Mouse (Mus musculus) MEL (cell line): ENCODE data around the gene Ppp1r2.

Experiments used
- CTCF ChIP-seq, 3 experiments: IDR thresholded peaks in 2 of 3; conservative IDR thresholded peaks in 1 of 3; 2 replicates each; pipeline ENCODE4 v1.5.1; 2011 to 2012; ENCODE audit warnings: low read length in 3 of 3, low read depth in 2 of 3, mild to moderate bottlenecking in 2 of 3, improper control_type of control experiment in 1 of 3, inconsistent platforms in 1 of 3, mixed read lengths in 1 of 3, moderate library complexity in 1 of 3; ENCODE audit not compliant: control insufficient read depth in 1 of 3, insufficient read depth in 1 of 3, poor library complexity in 1 of 3, severe bottlenecking in 1 of 3
- E2F4 ChIP-seq: IDR thresholded peaks from 2 replicates; pipeline ENCODE4 v1.6.1; 2011; ENCODE audit warnings: low read depth, low read length, improper control_type of control experiment, borderline replicate concordance
- EP300 ChIP-seq, 2 experiments: IDR thresholded peaks; 2 replicates each; pipeline ENCODE4 v1.6.1; 2011; ENCODE audit warnings: improper control_type of control experiment in 2 of 2, low read length in 2 of 2, low read depth in 1 of 2, mild to moderate bottlenecking in 1 of 2
- GABPA ChIP-seq: IDR thresholded peaks from 2 replicates; pipeline ENCODE4 v1.6.1; 2012; ENCODE audit warnings: low read depth, mild to moderate bottlenecking, inconsistent platforms, low read length, improper control_type of control experiment, moderate library complexity
- GATA1 ChIP-seq: IDR thresholded peaks from 2 replicates; pipeline ENCODE4 v1.6.1; 2011; ENCODE audit warnings: low read depth, low read length, improper control_type of control experiment
- KAT2A ChIP-seq: conservative IDR thresholded peaks from 2 replicates; pipeline ENCODE4 v1.6.1; 2012; ENCODE audit warnings: low read depth, low read length, improper control_type of control experiment, inconsistent platforms
- MEF2A ChIP-seq: IDR thresholded peaks from 2 replicates; pipeline ENCODE4 v1.6.1; 2014; ENCODE audit warnings: low read depth, mild to moderate bottlenecking, inconsistent platforms, low read length, improper control_type of control experiment; ENCODE audit not compliant: poor library complexity, insufficient replicate concordance, severe bottlenecking; ENCODE audit errors: extremely low read depth
- NRF1 ChIP-seq: IDR thresholded peaks from 2 replicates; pipeline ENCODE4 v1.6.1; 2014; ENCODE audit warnings: low read depth, mild to moderate bottlenecking, inconsistent platforms, low read length, improper control_type of control experiment, moderate library complexity; ENCODE audit not compliant: poor library complexity, insufficient read depth, severe bottlenecking
- POLR2A ChIP-seq, 2 experiments: IDR thresholded peaks; 2 replicates each; pipeline ENCODE4 v1.6.1; 2011 to 2012; ENCODE audit warnings: low read length in 2 of 2, mild to moderate bottlenecking in 2 of 2, control low read depth in 1 of 2, improper control_type of control experiment in 1 of 2, low read depth in 1 of 2, moderate library complexity in 1 of 2; ENCODE audit not compliant: control insufficient read depth in 1 of 2, insufficient read depth in 1 of 2, poor library complexity in 1 of 2
- TBP ChIP-seq: IDR thresholded peaks from 2 replicates; pipeline ENCODE4 v1.8.0; 2011; ENCODE audit warnings: low read depth, low read length, improper control_type of control experiment
- ZKSCAN1 ChIP-seq: IDR thresholded peaks from 2 replicates; pipeline ENCODE4 v1.6.1; 2012; ENCODE audit warnings: low read depth, mild to moderate bottlenecking, inconsistent platforms, low read length, improper control_type of control experiment, moderate library complexity
- ZMIZ1 ChIP-seq: IDR thresholded peaks from 2 replicates; pipeline ENCODE4 v1.6.1; 2012; ENCODE audit warnings: low read depth, mild to moderate bottlenecking, inconsistent platforms, low read length, improper control_type of control experiment, moderate library complexity

DNA sequence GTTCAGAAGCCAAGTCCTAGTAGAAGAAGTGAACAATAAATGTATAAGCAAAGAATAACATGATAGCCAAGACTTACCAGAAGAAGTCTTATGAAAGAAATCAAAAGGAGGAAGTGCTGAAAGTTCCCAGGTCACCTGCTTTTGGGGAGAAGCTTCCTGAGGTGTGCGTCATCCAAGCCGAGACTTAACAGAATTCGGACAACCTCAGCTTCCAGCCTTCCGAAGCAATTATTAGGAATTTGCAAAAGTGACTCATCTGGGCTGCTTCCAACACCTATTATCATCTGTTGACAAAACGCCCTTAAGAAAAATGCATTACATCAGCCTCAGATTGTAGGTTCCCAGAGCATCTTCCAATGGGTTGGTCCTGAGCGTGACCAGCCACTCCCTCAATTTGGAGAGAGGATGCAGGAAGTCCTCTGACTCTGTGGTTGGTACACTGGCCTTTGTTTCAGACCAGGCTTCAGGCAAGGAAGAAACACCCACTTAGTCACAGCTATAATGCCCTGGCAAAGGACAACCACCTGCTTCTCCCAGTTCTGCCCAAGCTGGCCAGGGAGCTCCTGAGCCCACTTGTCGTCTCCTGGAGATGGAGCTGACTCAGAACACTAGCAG, 15.8 kb upstream of the Ppp1r2 start:
- no peak for TF ChIP-seq CTCF (IDR thresholded peaks at IDR 0.05 in 2 of 3, conservative IDR thresholded peaks at IDR 0.05 in 1 of 3; ENCODE audit: control insufficient read depth in 1 of 3, insufficient read depth in 1 of 3, low read depth in 2 of 3, low read length in 3 of 3, poor library complexity in 1 of 3, severe bottlenecking in 1 of 3)
- no peak for TF ChIP-seq TBP
- TF ChIP-seq KAT2A: no peak
- TF ChIP-seq NRF1: no peak
- TF ChIP-seq POLR2A (IDR thresholded peaks at IDR 0.05; ENCODE audit: control insufficient read depth in 1 of 2, insufficient read depth in 1 of 2, low read depth in 1 of 2, low read length in 2 of 2, poor library complexity in 1 of 2): no peak
- no peak for TF ChIP-seq GATA1
- no peak for TF ChIP-seq EP300 (IDR thresholded peaks at IDR 0.05; ENCODE audit: low read depth in 1 of 2, low read length in 2 of 2)
- TF ChIP-seq ZMIZ1: no peak
- no peak for TF ChIP-seq E2F4
- no peak for TF ChIP-seq GABPA
- no peak for TF ChIP-seq ZKSCAN1
- TF ChIP-seq MEF2A: no peak
